Mouse (Mus musculus) MEL-GATA-1-ER (cell line): Measurements from ENCODE around the gene AC134908.4.

Source experiments
- DNase-seq: peaks from one replicate; pipeline ENCODE4 v3.0.0-alpha.2; 2012; ENCODE audit warnings: low read depth; ENCODE audit errors: extremely low read depth

The AC134908.4 gene

GRCm38 (mm10) chr17:25831451-25832281 lies 36.2 kb upstream of the AC134908.4 start:
- no peak for DNase-seq

DNA sequence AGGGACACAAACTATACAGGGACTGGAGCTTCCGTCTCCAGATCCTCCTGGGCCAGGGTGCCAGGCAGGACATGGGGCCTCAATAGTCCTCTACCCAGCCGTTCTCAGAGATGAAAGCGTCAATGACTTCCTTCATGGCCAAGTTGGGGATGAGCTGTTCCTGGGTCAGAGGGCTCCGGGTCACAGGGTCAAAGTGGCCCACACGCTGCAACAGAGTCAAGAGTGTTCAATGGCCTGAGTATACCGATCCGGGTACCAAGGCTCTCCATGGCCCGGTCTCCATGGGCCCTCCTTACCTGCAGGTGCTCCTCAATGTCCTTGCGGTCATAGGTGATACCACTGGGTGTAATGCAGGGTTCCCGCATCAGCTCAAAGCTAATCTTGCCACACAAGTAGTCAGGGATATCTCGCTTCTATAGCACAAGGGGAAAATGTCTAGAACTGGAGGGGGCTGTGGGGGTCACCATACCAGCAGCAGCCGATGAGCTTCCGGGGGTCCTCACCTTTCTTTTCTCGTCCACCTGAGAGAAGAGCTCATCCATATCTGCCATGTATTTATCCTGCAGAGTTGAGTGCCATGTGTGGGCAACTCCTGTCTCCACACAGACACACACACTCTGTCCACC lies 35.5 kb upstream of the AC134908.4 start:
- no peak for DNase-seq

GRCm38 (mm10) chr17:25830200-25830753 lies 34.8 kb upstream of the AC134908.4 start:
- no peak for DNase-seq

DNA sequence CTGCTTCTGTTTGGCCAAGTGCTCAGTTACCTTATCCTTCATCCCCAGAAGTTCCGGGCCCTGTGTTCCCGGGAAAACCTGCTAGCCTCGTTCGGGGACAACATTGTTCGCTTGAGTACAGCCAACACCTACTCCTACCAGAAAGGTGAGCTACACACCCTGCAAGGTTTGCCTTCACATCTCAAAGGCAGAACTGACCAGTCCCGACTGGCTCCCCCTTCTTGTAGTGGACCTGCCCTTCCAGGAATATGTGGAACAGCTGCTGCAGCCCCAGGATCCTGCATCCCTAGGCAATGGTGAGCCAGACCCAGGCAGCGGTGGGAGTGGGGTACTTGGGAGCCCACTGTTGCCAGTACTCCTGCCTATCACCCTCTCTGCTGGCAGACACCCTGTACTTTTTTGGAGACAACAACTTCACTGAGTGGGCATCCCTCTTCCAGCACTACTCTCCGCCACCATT lies 34.1 kb upstream of the AC134908.4 start:
- DNase-seq = no peak

GRCm38 (mm10) chr17:25828712-25829557 lies 33.5 kb upstream of the AC134908.4 start, which contains the start of gene Jmjd8:
Jmjd8 (plus strand) TSS chr17:25828867.
- DNase-seq = no peak

- no peak for DNase-seq
These were observed 32.8 kb upstream of the AC134908.4 start for GRCm38 (mm10) chr17:25828223-25828594.

DNA sequence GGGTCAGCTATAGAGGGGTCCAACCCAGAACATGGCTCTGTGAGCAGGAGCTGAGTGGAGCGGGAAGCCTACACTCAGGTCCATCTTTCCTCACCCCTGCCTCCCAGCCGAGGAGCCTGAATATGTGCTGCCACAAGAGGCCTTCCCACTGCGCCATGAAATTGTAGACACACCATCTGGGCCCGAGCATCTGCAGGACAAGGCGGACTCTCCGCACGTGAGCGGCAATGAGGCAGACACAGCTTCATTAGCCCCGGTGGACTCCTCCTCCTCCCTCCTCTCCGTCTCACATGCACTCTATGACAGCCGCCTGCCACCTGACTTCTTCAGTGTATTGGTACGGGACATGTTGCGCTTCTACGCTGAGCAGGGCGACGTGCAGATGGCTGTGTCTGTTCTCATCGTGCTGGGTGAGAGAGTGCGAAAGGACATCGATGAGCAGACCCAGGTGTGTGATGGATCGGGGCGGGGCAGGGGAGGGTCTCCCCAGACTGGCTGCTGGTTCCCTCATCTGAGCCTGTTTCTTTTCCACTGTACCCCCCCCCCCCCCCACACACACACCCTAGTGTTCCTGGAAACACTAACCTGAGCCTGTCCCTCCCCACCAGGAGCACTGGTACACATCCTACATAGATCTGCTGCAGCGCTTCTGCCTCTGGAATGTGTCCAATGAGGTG lies 32.2 kb upstream of the AC134908.4 start:
- no peak for DNase-seq

DNA sequence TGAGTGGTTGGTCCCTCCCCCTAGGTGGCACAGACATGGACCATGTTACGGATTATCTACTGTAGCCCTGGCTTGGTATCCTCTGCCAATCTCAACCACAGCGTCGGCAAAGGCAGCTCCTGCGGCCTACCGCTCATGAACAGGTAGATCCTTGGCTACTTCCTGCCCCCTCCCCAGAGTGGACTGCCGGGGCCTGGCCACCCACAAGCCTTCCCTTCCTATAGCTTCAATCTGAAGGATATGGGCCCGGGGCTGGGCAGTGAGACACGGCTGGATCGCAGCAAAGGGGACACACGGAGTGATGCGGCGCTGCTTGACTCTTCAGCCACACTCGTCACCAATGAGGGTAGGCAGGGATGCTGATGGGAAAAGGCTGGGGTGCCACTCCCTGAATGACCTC lies 31.6 kb upstream of the AC134908.4 start:
- DNase-seq = no peak

GRCm38 (mm10) chr17:25825984-25826570 lies 30.6 kb upstream of the AC134908.4 start:
- no peak for DNase-seq

GRCm38 (mm10) chr17:25825311-25825710 lies 29.9 kb upstream of the AC134908.4 start:
- DNase-seq = no peak

DNA sequence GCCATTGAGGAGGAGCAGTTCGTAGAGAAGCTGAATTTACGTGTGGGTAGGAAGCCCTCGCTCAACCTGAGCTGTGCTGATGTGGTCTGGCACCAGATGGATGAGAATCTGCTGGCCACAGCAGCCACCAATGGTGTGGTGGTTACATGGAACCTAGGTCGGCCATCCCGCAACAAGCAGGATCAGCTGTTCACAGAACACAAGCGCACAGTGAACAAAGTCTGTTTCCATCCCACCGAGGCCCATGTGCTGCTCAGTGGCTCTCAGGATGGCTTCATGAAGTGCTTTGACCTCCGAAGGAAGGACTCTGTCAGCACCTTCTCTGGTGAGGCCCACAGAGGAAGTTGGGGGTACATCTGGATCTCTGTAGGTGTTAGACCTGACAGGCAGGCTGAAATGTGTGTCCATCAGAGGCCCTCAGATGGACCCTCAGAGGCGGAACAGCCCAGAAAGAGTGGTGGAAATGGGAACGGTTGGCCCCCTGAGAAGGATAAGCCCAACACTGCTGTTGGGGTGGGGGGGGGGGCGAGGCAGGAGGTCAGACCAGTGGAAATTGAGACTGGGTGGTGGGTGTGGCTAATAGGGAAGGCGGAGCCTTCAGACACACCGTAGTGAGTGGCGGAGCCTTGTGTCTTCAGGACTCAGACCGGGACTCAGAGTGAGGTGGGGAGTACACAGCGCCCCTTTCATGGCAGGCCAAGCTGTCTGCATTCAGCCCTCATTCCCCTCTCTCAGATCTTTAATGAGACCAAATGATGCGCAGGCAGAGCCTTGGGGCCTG lies 29.1 kb upstream of the AC134908.4 start:
- peak; percentile 67 for DNase-seq

DNA sequence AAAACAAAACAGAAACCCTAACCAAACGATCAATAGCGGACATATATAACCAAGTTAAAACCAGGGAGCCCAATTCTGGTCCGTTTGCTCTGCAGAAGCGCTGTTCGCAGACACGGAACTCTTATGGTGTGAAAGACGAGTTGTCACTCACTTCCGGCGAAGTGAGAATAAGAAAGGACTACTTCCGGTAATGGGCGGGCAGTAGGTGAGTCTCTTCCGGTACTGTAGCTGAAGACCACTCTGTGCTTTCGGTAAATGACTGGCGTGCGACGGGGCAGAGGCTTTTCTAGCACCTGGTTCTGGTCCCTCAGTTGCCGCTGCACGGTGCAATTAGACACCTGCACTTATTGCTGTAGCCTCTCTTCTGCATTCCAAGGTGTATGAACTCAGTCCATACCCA lies 28.0 kb upstream of the AC134908.4 start, which contains the start of gene Wdr24:
TSS of gene Wdr24 (plus strand) at position 176 of the 400 bp plus-strand sequence.
- DNase-seq = peak; percentile 91

DNA sequence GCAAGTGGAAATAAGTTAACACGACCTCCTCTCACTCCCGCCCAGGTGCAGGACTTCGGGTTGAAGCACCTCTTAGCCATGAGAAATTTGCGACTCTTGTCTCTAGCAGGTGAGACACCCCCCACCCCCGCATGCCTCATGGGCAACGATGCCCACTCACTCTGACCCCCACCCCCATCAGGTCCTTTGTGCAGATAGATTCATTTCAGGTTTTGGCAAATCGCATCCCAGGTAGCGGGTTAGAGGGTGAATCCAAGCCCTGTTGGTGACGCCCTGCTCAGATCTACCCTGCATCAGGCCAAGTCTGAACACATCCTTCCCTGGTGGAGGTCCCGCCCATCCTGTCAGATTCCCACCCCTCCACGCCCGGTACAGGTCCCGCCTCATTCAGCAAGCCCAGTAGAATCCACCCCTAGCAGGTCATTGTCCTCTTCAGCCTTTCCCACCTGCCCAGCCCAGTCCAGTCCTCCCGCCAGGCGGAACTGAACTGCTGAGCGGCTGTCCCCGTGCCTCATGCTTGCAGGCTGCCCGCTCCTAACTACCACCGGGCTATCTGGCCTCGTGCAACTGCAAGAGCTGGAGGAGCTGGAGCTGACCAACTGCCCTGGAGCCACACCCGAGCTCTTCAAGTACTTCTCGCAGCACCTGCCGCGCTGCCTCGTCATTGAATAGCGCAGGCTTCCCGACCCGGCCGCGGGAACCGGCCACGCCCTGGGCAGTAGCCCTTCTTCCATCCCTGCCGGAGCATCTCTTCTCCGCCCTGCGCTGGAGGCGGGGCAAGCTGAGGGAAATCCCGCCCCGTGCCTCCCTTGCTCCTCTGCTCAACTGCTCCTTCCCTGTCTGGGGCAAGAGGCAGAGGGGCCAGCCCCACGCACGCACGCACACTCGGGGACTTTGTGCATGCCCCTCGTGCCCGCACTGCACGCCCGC lies 23.7 kb upstream of the AC134908.4 start:
- DNase-seq = no peak

DNA sequence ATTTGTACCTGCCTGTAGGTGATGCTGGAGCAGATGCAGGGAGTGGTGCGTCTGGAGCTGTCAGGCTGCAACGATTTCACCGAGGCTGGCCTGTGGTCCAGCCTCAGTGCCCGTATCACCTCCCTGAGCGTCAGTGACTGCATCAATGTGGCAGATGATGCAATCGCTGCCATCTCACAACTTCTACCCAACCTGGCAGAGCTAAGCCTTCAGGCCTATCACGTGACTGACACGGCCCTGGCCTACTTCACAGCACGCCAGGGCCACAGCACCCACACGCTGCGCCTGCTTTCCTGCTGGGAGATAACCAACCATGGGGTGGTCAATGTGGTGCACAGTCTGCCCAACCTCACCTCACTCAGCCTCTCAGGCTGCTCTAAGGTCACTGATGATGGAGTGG lies 22.2 kb upstream of the AC134908.4 start:
- DNase-seq = no peak

DNA sequence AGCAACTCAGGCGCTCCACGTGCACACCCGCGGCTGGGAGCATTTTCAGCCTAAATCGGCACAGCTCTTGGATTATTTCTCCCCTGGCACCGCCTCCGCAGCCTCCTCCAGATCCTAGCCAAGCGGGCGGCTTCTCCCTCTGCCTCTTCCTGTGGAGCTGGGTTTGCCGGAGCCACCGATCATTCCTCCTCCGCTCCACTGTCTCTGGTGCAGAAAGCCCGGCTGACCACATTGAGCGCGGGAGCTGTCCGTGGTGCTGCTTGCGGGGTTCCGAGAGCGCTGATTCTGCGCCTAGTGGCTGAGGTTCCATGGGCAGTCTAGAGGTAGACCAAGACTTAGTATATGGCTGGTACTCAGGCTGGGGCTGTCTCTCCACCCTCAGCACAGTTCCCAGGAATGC lies 18.0 kb upstream of the AC134908.4 start:
- no peak for DNase-seq

GRCm38 (mm10) chr17:25810890-25811289 lies 15.4 kb upstream of the AC134908.4 start:
- DNase-seq = no peak

DNA sequence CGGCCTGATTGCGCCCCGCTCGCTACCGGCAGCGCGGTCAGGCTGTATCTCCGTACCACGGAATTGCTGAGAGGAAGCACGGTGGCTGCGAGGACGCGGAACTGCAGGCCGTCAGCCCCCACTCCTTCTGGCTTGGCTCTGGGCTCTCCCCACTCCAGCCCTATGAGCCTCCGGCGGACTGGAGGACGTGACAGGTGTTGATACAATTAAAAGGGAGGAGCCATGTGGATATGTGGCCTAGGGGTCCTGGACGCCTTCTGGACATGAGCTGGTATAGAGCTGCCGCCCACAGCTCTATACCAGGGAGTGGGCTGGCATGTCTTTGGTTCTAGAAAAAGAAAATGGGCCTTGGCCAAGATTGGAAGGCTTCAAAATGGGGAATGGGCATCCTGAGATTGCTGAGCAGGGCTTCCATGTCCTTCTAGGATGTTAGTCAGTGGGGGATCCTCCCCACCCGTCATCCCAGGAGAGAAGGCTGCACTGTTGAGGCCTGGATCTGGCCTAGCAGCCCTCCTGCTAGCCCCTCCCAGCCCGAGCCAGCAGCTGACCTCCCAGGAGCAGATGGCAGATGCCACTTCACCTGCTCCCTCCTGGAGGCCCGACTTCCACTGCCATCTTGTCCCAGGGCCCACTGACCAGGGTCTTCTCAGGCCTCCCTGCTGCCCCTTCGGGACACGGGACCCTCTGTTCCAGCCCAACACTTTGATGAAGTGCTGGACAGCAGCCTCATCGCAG lies 14.3 kb upstream of the AC134908.4 start:
- no peak for DNase-seq
